Comparison of ENCODE assay signal across 9 mouse cellular contexts in the genomic region with DNA sequence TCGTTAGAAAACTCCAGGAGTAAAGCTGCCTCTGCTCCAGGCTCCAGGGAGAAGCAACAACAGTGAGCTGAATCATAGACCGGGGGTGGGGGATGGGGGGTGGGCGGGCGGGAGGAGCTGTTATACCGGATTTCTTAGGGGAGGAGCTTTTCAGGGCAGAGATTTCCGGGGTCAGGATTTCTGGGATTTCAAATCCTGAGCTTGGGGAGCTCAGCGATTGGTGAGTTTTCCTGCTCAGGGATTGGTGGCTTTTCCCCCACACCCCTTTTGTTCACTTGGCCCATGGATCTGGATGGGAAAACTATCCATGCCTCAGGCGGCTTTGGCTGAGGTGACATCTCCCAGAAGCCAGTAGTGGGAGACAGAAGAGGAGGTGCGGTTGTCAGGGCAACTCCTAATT. TPM values are rescaled to one million over a fixed set of nuclear protein-coding genes. Genes with fewer than 3 reads are reported as not detected.
A peak's percentile ranks its signal among the peaks of the same experiment; 100 is the strongest.
DNase-seq lines count a peak whose midpoint lies in the region; ATAC-seq lines count a peak whose summit lies in the region.
"Had no signal": no experiment of that assay in that cellular context is flagged by ENCODE, and none has a peak within 500 bp of the region (broad histone marks: within the 10 kb centered on the region; RNA-seq: fewer than 3 reads in every experiment).

No protein-coding gene starts in this region.

- H3K27me3 ChIP-seq in forebrain, embryonic 15.5 days = no peaks in the 10 kb centered on the region
- no peaks in the 10 kb centered on the region for H3K27me3 ChIP-seq in liver, embryonic 16.5 days (ENCODE audit: control insufficient read depth, insufficient read depth, low read depth, low read length)
- H3K27me3 ChIP-seq: CH12.LX had no signal

- H3K36me3 ChIP-seq in forebrain, embryonic 15.5 days = peaks cover 21% of the 10 kb centered on the region
- peaks cover 24% of the 10 kb centered on the region for H3K36me3 ChIP-seq in liver, embryonic 16.5 days (ENCODE audit: control insufficient read depth, insufficient read depth)

- no peak overlapping the region; the same call in 1 of the 2 replicates for H3K9ac ChIP-seq in forebrain, embryonic 15.5 days (replicated peaks)
- H3K9ac ChIP-seq in liver, embryonic 16.5 days (ENCODE audit: low read depth, low read length) = no peak overlapping the region

- peak overlapping the region; percentile 88 for H3K27ac ChIP-seq in forebrain, embryonic 15.5 days (replicated peaks)
- H3K27ac ChIP-seq in liver, embryonic 16.5 days (ENCODE audit: low read length) = peak overlapping the region; percentile 90

- peak overlapping the region; percentile 38 for H3K4me2 ChIP-seq in forebrain, embryonic 15.5 days (replicated peaks)
- peak overlapping the region; percentile 77 for H3K4me2 ChIP-seq in liver, embryonic 16.5 days (ENCODE audit: low read depth, low read length)

- 0% methylated on average over 9 of the region's 9 CpGs for WGBS in forebrain, embryonic 15.5 days
- WGBS in liver, embryonic 16.5 days (ENCODE audit: insufficient replicate concordance) = 45% methylated on average over 9 of the region's 9 CpGs

- peaks cover 50% of the 10 kb centered on the region for H3K4me1 ChIP-seq in forebrain, embryonic 15.5 days
- peaks cover 36% of the 10 kb centered on the region for H3K4me1 ChIP-seq in liver, embryonic 16.5 days (ENCODE audit: control insufficient read depth, low read depth, low read length)

- peak overlapping the region; percentile 21 for H3K4me3 ChIP-seq in forebrain, embryonic 15.5 days
- no peak overlapping the region for H3K4me3 ChIP-seq in liver, embryonic 16.5 days (ENCODE audit: low read depth, low read length)

- ATAC-seq in forebrain, embryonic 15.5 days (replicated peaks) = peak; percentile 20
- ATAC-seq in liver, embryonic 16.5 days (ENCODE audit: low read depth) = no peak
- no peak for ATAC-seq in megakaryocyte, adult 5-6 weeks (ENCODE audit: poor library complexity, severe bottlenecking)

- peak; percentile 74 for DNase-seq in right cerebral cortex, adult 18-20 months
- no peak for DNase-seq in right cerebral cortex, postnatal 4 days
- DNase-seq in heart, postnatal 36 days = peak; percentile 41 to 60
- DNase-seq in layer of hippocampus, adult 18-20 months (ENCODE audit: low spot score in 2 of 2) = peak; percentile 38 to 69
- DNase-seq in ovary, postnatal 14 days (ENCODE audit: low spot score) = peak; percentile 25

- intact Hi-C loops in heart, postnatal 36 days (cut with DNase I) = no loop called here

- H3K9me3 ChIP-seq in forebrain, embryonic 15.5 days = no peaks in the 10 kb centered on the region
- no peaks in the 10 kb centered on the region for H3K9me3 ChIP-seq in liver, embryonic 16.5 days (replicated peaks; ENCODE audit: control insufficient read depth, low read length)

RNA-seq across cellular contexts. Expression of gene Gzf1, which starts 1.5 kb away (rescaled TPM):
- 20.7 and 21.2 TPM in 2 replicates for polyA plus RNA-seq in forebrain, embryonic 15.5 days (2015; fragmentation: Nextera tagmentation; extraction: Ambion mirVana)
- 10 to 100 TPM; 23.0 to 26.3 TPM for total RNA-seq in heart, postnatal 36 days (2021)
- 10 to 100 TPM; 31.8 to 33.5 TPM for total RNA-seq in layer of hippocampus, adult 18-20 months (2021)
- 11.7 and 13.9 TPM in 2 replicates for polyA plus RNA-seq in liver, embryonic 16.5 days (2015; fragmentation: Nextera tagmentation; extraction: Ambion mirVana)
- 10.7 and 14.5 TPM in 2 replicates for total RNA-seq in megakaryocyte, adult 5-6 weeks (2015)
- 14.4 and 15.0 TPM in 2 replicates for total RNA-seq in megakaryocyte, adult 5-6 weeks (2017)

RNA-seq across cellular contexts. Expression of gene Nxt1, which starts 6.9 kb away (rescaled TPM):
- 62.4 and 72.9 TPM in 2 replicates for polyA plus RNA-seq in forebrain, embryonic 15.5 days (2015; fragmentation: Nextera tagmentation; extraction: Ambion mirVana)
- 10 to 100 TPM in 1 of 2 experiments, 1 to 10 TPM in 1; 7.1 to 10.2 TPM for total RNA-seq in heart, postnatal 36 days (2021)
- 10 to 100 TPM; 12.5 to 13.5 TPM for total RNA-seq in layer of hippocampus, adult 18-20 months (2021)
- polyA plus RNA-seq in liver, embryonic 16.5 days (2015; fragmentation: Nextera tagmentation; extraction: Ambion mirVana) = 41.4 and 45.1 TPM in 2 replicates
- 66.4 and 80.3 TPM in 2 replicates for total RNA-seq in megakaryocyte, adult 5-6 weeks (2015)
- 26.9 and 39.4 TPM in 2 replicates for total RNA-seq in megakaryocyte, adult 5-6 weeks (2017)

RNA-seq across cellular contexts. Expression of gene Napb, which starts 52.9 kb away (rescaled TPM):
- 37.3 and 38.0 TPM in 2 replicates for polyA plus RNA-seq in forebrain, embryonic 15.5 days (2015; fragmentation: Nextera tagmentation; extraction: Ambion mirVana)
- total RNA-seq in heart, postnatal 36 days (2021) = 1 to 10 TPM; 1.1 to 1.2 TPM
- 100 to 1,000 TPM; 322 to 323 TPM for total RNA-seq in layer of hippocampus, adult 18-20 months (2021)
- 0.27 and 0.34 TPM in 2 replicates for polyA plus RNA-seq in liver, embryonic 16.5 days (2015; fragmentation: Nextera tagmentation; extraction: Ambion mirVana)
- total RNA-seq in megakaryocyte, adult 5-6 weeks (2015) = 0.36 and 0.57 TPM in 2 replicates
- 0.29 and 0.53 TPM in 2 replicates for total RNA-seq in megakaryocyte, adult 5-6 weeks (2017)

Comparison
In these comparisons a context has a peak if more than half of its experiments do, and no peak if none do; other contexts are left out.
1. RNA of gene Napb, which starts 52.9 kb away (total RNA-seq): 322 to 323 TPM in layer of hippocampus, adult 18-20 months; 1.1 to 1.2 TPM in heart, postnatal 36 days and 0.29 to 0.57 TPM in megakaryocyte, adult 5-6 weeks; every median in the first group is over 100 times any median in the second.